Mouse (Mus musculus): Measurements from ENCODE around the gene Dnah17. TPM values are rescaled to one million over a fixed set of nuclear protein-coding genes. Genes with fewer than 3 reads are reported as not detected.

Dnah17 gene
- polyA plus RNA-seq, 1 experiment from 2014 or later = 0.17 TPM

DNA sequence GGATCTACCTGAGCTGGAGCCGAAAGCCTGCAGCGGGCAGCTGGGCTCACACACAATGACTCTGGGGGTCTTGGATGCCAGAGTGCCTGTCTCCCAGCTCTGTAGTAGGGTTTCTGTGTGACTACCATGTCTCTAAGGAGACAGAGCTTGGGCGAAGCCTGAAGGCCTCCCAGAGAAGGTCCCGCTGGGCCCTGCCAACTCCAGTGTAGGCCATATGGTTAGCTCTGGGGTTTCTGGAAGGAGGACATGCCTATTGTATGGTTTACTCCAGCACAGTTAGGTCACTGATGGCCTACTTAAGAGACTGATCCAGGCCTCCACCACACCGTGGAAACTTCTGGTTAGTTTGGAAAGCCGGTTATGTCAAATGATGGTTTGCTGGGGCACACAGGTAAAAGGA lies 7.9 kb upstream of the Dnah17 start:
- WGBS = 93% methylated on average over 6 of the region's 6 CpGs
- ATAC-seq (replicated peaks; ENCODE audit: low FRiP score) (no peak), DNase-seq (ENCODE audit: low spot score) (no peak)
- H3K9me3 ChIP-seq (ENCODE audit: control insufficient read depth, low read length) = no peaks in the 10 kb centered on the region; the same call in 1 of the 2 replicates
- no peak overlapping the region for H3K4me3 ChIP-seq (ENCODE audit: low read depth, low read length)
- no peak overlapping the region for H3K4me2 ChIP-seq (ENCODE audit: low read depth, low read length, severe bottlenecking)
- no peak overlapping the region for H3K27ac ChIP-seq (ENCODE audit: low read depth, low read length)
- peaks cover 2% of the 10 kb centered on the region; the same call in 1 of the 2 replicates for H3K4me1 ChIP-seq (replicated peaks; ENCODE audit: control insufficient read depth, insufficient read depth, low read length)
- no peaks in the 10 kb centered on the region for H3K36me3 ChIP-seq (ENCODE audit: control insufficient read depth, insufficient read depth, low read length)
- H3K9ac ChIP-seq (ENCODE audit: low read length) = no peak overlapping the region
- H3K27me3 ChIP-seq (ENCODE audit: control insufficient read depth, insufficient read depth, low read length) = no peaks in the 10 kb centered on the region

DNA sequence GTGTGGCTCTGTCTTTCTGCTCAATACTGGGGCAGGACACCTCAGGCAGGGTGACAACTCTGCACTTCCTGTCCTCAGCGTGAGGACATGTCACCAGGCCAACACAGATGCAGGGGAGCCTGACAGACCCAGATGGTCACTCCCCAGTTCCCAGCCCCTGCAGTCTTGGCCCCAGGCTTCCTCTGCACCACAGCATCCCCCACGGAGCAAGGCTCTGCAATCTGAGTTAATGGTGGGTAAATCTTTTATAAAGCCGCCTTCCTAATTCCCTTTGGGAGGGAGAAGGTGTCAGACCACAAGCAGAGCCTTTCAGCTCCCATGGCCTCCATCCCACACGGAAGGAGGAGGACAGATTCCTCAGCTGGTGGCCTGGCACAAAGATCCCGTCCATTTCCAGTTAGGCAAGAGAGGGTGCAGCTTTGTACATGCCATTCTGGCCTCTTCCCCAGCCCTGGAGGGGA lies 5.8 kb upstream of the Dnah17 start:
- Histone ChIP-seq H3K4me2 (ENCODE audit: low read depth, low read length, severe bottlenecking) (no peak overlapping the region), H3K27ac (ENCODE audit: low read depth, low read length) (no peak overlapping the region), H3K36me3 (ENCODE audit: control insufficient read depth, insufficient read depth, low read length) (no peaks in the 10 kb centered on the region), H3K27me3 (ENCODE audit: control insufficient read depth, insufficient read depth, low read length) (no peaks in the 10 kb centered on the region), H3K9ac (ENCODE audit: low read length) (no peak overlapping the region), H3K4me1 (replicated peaks; ENCODE audit: control insufficient read depth, insufficient read depth, low read length) (0 out of 2 replicates have a peak, but pooled peaks cover 2% of the 10 kb centered on the region), H3K4me3 (ENCODE audit: low read depth, low read length) (no peak overlapping the region), H3K9me3 (ENCODE audit: control insufficient read depth, low read length) (no peaks in the 10 kb centered on the region; the same call in 1 of the 2 replicates)
- WGBS = 47% methylated on average over 5 of the region's 5 CpGs
- DNase-seq (ENCODE audit: low spot score) (no peak), ATAC-seq (replicated peaks; ENCODE audit: low FRiP score) (no peak)

DNA sequence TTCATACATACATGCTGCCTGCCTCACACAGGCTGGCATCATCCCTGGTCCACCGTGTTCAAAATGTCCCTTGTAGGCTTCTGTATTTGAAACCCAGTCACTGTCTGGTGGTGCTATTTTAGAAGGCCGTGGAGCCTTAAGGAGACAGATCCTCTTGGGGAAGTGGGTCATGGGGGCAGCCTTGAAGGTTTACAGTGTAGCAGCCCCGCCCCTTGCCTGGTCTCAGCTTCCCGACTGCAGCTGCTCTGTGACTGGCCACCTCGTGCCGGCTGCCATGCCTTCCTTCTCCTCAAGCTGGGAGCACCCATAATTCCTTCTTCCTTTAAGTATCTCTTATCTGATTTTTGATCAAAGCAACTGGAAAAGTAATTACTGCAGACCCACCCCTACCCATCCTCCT lies 4.8 kb upstream of the Dnah17 start:
- no peak overlapping the region for H3K4me2 ChIP-seq (ENCODE audit: low read depth, low read length, severe bottlenecking)
- 0 out of 2 replicates have a peak, but pooled peaks cover 2% of the 10 kb centered on the region for H3K4me1 ChIP-seq (replicated peaks; ENCODE audit: control insufficient read depth, insufficient read depth, low read length)
- no peak overlapping the region for H3K27ac ChIP-seq (ENCODE audit: low read depth, low read length)
- no peak overlapping the region for H3K4me3 ChIP-seq (ENCODE audit: low read depth, low read length)
- no peak for ATAC-seq (replicated peaks; ENCODE audit: low FRiP score)
- H3K36me3 ChIP-seq (ENCODE audit: control insufficient read depth, insufficient read depth, low read length) = no peaks in the 10 kb centered on the region
- no peak overlapping the region for H3K9ac ChIP-seq (ENCODE audit: low read length)
- 89% methylated on average over 6 of the region's 6 CpGs for WGBS
- no peak for DNase-seq (ENCODE audit: low spot score)
- no peaks in the 10 kb centered on the region for H3K27me3 ChIP-seq (ENCODE audit: control insufficient read depth, insufficient read depth, low read length)
- no peaks in the 10 kb centered on the region; the same call in 1 of the 2 replicates for H3K9me3 ChIP-seq (ENCODE audit: control insufficient read depth, low read length)

DNA sequence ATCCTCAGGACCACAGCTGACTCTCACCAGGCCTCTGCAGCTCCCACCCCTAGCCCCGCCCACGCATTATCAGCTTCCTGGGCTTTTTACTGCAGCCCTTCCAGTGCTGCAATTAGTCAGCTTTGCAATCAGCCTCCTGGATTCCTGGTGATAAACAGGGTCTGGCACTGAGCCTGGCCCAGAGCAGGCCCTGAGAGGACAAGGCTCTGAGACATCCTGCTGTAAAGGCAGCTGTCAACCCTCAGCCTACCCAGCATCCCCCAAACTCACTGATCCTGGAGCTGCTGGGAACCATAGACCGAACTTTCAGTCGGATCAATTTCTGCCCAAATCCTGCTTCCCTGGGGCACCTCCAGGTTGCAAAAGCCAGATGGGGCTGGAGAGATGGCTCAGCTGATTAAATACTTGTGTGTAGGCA lies 3.3 kb upstream of the Dnah17 start:
- DNase-seq (ENCODE audit: low spot score) = peak; percentile 65
- Histone ChIP-seq H3K36me3 (ENCODE audit: control insufficient read depth, insufficient read depth, low read length) (no peaks in the 10 kb centered on the region), H3K4me2 (ENCODE audit: low read depth, low read length, severe bottlenecking) (no peak overlapping the region), H3K4me1 (replicated peaks; ENCODE audit: control insufficient read depth, insufficient read depth, low read length) (0 out of 2 replicates have a peak, but pooled peaks cover 2% of the 10 kb centered on the region), H3K27me3 (ENCODE audit: control insufficient read depth, insufficient read depth, low read length) (no peaks in the 10 kb centered on the region), H3K4me3 (ENCODE audit: low read depth, low read length) (no peak overlapping the region), H3K9me3 (ENCODE audit: control insufficient read depth, low read length) (no peaks in the 10 kb centered on the region; the same call in 1 of the 2 replicates), H3K27ac (ENCODE audit: low read depth, low read length) (peak overlapping the region; percentile 38), H3K9ac (ENCODE audit: low read length) (no peak overlapping the region)
- 51% methylated on average over 4 of the region's 4 CpGs for WGBS
- ATAC-seq (replicated peaks; ENCODE audit: low FRiP score) = peak; percentile 27; the same call in 1 of the 2 replicates

DNA sequence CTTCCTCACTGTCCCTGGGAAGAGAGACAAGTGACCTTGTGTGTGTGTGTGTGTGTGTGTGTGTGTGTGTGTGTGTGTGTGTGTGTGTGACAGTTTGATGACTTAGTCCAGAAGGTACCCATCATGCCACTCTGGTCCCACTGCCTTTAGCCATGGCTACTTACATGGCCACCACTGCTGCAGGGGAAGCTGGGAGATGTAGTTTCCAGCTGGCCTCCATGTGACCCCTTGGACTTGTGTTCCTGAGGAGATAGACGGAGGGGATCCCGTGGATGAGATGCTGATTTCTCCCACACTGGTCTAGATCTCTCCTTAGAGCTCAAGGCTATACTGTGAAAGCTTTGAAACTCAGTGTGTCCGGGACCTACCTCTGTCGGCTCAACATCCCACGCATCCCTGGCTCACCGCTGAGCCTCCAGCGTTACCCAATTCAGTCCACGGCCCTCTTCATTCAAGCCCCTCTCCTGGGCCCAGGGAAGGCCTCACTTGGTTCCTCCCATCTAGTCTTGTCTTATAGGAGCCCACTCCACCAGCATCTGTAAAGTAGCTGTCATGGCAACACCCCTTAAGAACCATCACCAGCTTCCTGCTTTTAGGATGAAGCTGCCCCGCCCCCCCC lies 2.8 kb upstream of the Dnah17 start:
- H3K27me3 ChIP-seq (ENCODE audit: control insufficient read depth, insufficient read depth, low read length) = no peaks in the 10 kb centered on the region
- no peaks in the 10 kb centered on the region for H3K9me3 ChIP-seq (ENCODE audit: control insufficient read depth, low read length)
- peak overlapping the region; percentile 38 for H3K27ac ChIP-seq (ENCODE audit: low read depth, low read length)
- 58% methylated on average over 9 of the region's 9 CpGs for WGBS
- peak; percentile 24; the same call in 1 of the 2 replicates for ATAC-seq (replicated peaks; ENCODE audit: low FRiP score)
- H3K4me1 ChIP-seq (replicated peaks; ENCODE audit: control insufficient read depth, insufficient read depth, low read length) = 0 out of 2 replicates have a peak, but pooled peaks cover 2% of the 10 kb centered on the region
- H3K9ac ChIP-seq (ENCODE audit: low read length) = no peak overlapping the region
- no peak overlapping the region for H3K4me3 ChIP-seq (ENCODE audit: low read depth, low read length)
- H3K4me2 ChIP-seq (ENCODE audit: low read depth, low read length, severe bottlenecking) = no peak overlapping the region
- DNase-seq (ENCODE audit: low spot score) = no peak
- no peaks in the 10 kb centered on the region for H3K36me3 ChIP-seq (ENCODE audit: control insufficient read depth, insufficient read depth, low read length)

DNA sequence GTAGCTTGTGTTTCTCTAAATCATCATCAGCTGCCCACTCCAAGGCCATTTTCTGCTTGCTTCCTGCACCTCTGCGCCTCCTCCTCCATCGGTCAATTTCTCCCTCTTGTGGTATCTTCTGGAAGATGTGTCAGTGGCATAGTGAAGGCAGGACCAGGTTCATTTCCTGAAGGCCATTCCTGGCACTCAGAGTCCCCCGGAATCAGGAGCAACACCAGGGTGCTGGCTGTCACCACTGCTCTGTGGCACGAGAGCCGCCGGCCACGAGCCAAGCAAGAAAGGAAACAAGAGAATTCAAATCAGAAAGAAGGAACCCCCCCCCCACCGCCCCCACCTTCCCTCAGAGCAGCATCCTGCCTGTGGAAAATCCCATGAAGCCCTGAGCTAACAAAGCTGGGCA lies 1.7 kb upstream of the Dnah17 start:
- DNase-seq (ENCODE audit: low spot score) (no peak), ATAC-seq (replicated peaks; ENCODE audit: low FRiP score) (no peak)
- WGBS = 89% methylated on average over 8 of the region's 8 CpGs
- Histone ChIP-seq H3K4me1 (replicated peaks; ENCODE audit: control insufficient read depth, insufficient read depth, low read length) (0 out of 2 replicates have a peak, but pooled peaks cover 2% of the 10 kb centered on the region), H3K4me2 (ENCODE audit: low read depth, low read length, severe bottlenecking) (no peak overlapping the region), H3K9me3 (ENCODE audit: control insufficient read depth, low read length) (no peaks in the 10 kb centered on the region), H3K36me3 (ENCODE audit: control insufficient read depth, insufficient read depth, low read length) (no peaks in the 10 kb centered on the region), H3K9ac (ENCODE audit: low read length) (no peak overlapping the region), H3K27ac (ENCODE audit: low read depth, low read length) (no peak overlapping the region), H3K4me3 (ENCODE audit: low read depth, low read length) (no peak overlapping the region), H3K27me3 (ENCODE audit: control insufficient read depth, insufficient read depth, low read length) (no peaks in the 10 kb centered on the region)

DNA sequence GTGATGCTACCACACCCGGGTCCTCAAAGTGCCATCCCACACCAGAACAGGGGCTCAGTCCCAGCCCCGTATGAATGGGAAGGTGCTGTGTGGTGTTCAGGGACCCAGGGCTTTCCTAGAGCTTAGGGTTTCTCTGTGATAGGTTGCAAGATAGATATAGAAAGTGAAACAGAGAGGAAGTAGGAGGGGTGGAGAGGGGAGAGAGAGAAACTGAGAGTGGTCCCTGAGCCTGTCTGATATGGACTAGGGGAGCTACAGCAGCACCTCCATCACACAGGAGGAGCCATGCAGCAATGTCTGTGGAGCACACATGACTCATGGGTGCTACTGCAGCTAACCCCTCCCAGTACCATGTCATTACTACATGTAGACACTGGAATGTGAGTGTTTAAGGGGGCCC lies 622 bp downstream of the Dnah17 start:
- 77% methylated on average over 2 of the region's 2 CpGs for WGBS
- Histone ChIP-seq H3K9me3 (ENCODE audit: control insufficient read depth, low read length) (no peaks in the 10 kb centered on the region), H3K4me3 (ENCODE audit: low read depth, low read length) (no peak overlapping the region), H3K4me1 (replicated peaks; ENCODE audit: control insufficient read depth, insufficient read depth, low read length) (0 out of 2 replicates have a peak, but pooled peaks cover 2% of the 10 kb centered on the region), H3K36me3 (ENCODE audit: control insufficient read depth, insufficient read depth, low read length) (no peaks in the 10 kb centered on the region), H3K27me3 (ENCODE audit: control insufficient read depth, insufficient read depth, low read length) (no peaks in the 10 kb centered on the region), H3K9ac (ENCODE audit: low read length) (no peak overlapping the region), H3K4me2 (ENCODE audit: low read depth, low read length, severe bottlenecking) (no peak overlapping the region), H3K27ac (ENCODE audit: low read depth, low read length) (no peak overlapping the region)
- ATAC-seq (replicated peaks; ENCODE audit: low FRiP score) = no peak
- DNase-seq (ENCODE audit: low spot score) = no peak

DNA sequence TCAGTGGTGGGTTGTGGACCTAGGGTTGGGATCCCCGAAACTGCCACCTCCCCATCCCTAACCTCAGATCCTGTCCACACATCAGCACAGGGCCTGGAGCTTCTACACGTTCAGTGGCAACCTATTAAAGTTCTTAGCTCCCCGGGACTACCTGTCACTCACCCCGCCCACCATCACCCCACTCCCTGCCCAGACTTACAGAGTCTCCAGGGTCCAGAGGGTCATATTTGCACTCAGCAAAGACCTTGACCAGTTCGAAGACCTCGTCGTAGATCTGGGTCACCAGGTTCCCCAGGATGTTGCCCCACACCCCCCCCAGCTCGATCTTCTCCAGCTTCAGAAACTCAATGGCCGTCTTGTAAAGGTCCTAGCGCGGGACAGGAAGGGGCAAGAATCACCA lies 8.8 kb downstream of the Dnah17 start:
- no peak overlapping the region for H3K4me3 ChIP-seq (ENCODE audit: low read depth, low read length)
- 89% methylated on average over 11 of the region's 11 CpGs for WGBS
- no peak overlapping the region for H3K27ac ChIP-seq (ENCODE audit: low read depth, low read length)
- H3K4me2 ChIP-seq (ENCODE audit: low read depth, low read length, severe bottlenecking) = no peak overlapping the region
- H3K36me3 ChIP-seq (ENCODE audit: control insufficient read depth, insufficient read depth, low read length) = no peaks in the 10 kb centered on the region
- no peaks in the 10 kb centered on the region for H3K27me3 ChIP-seq (ENCODE audit: control insufficient read depth, insufficient read depth, low read length)
- H3K9me3 ChIP-seq (ENCODE audit: control insufficient read depth, low read length) = no peaks in the 10 kb centered on the region
- no peak for DNase-seq (ENCODE audit: low spot score)
- H3K9ac ChIP-seq (ENCODE audit: low read length) = no peak overlapping the region
- ATAC-seq (replicated peaks; ENCODE audit: low FRiP score) = no peak
- H3K4me1 ChIP-seq (replicated peaks; ENCODE audit: control insufficient read depth, insufficient read depth, low read length) = no peaks in the 10 kb centered on the region

DNA sequence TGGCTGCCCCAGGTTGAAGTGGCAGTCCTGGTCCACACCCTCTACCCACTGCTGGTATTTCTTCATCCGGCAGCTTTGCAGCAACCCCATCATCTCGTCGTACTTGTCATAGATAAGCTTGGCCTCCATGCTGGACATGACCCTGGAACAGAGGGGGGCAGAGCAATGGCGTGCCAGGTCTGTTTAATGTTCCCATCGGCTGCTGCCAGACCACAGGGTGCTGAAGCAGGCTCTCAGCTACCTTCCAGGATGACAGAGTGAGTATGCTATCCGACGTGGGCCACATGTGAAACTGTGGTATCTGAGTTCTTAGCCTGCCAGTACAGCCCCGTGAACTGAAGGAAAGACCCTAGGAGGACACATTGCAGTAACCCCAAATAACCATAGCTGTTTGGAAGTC lies 11.7 kb downstream of the Dnah17 start:
- no peak overlapping the region for H3K9ac ChIP-seq (ENCODE audit: low read length)
- WGBS = 88% methylated on average over 8 of the region's 8 CpGs
- H3K27ac ChIP-seq (ENCODE audit: low read depth, low read length) = no peak overlapping the region
- H3K27me3 ChIP-seq (ENCODE audit: control insufficient read depth, insufficient read depth, low read length) = no peaks in the 10 kb centered on the region
- no peak overlapping the region for H3K4me2 ChIP-seq (ENCODE audit: low read depth, low read length, severe bottlenecking)
- ATAC-seq (replicated peaks; ENCODE audit: low FRiP score) = no peak
- no peak overlapping the region for H3K4me3 ChIP-seq (ENCODE audit: low read depth, low read length)
- H3K4me1 ChIP-seq (replicated peaks; ENCODE audit: control insufficient read depth, insufficient read depth, low read length) = no peaks in the 10 kb centered on the region
- no peak for DNase-seq (ENCODE audit: low spot score)
- no peaks in the 10 kb centered on the region for H3K9me3 ChIP-seq (ENCODE audit: control insufficient read depth, low read length)
- no peaks in the 10 kb centered on the region for H3K36me3 ChIP-seq (ENCODE audit: control insufficient read depth, insufficient read depth, low read length)

All from forebrain, embryonic 11.5 days (tissue).